Mouse (Mus musculus) adrenal gland, adult 10 weeks (tissue): Measurements from ENCODE around the gene Atg9a. TPM values are rescaled to one million over a fixed set of nuclear protein-coding genes. Genes with fewer than 3 reads are reported as not detected.

Source experiments
- polyA plus RNA-seq: library from polyadenylated mRNA; stranded (reverse); fragments of 350-450 nt; fragmentation: Illumina TruSeq; extraction: RNeasy Lipid Tissue Mini Kit (QIAGEN cat#74804); gene quantifications from one replicate; pipeline ENCODE4 v1.2.3, GENCODE M21; 2014; ENCODE audit warnings: low read depth, low replicate concordance

Atg9a gene
- polyA plus RNA-seq: 9.6 TPM

GRCm38 (mm10) chr1:75191622-75192402 is at the start of gene Atg9a, which contains the start of gene Ankzf1:
TSS of gene Atg9a (minus strand) at chr1:75192196.
TSS of gene Ankzf1 (plus strand) at chr1:75192151.

GRCm38 (mm10) chr1:75236117-75237050 is 44.4 kb upstream of the Atg9a start, which contains the start of gene Dnajb2:
TSS of gene Dnajb2 (plus strand) at chr1:75236406.

DNA sequence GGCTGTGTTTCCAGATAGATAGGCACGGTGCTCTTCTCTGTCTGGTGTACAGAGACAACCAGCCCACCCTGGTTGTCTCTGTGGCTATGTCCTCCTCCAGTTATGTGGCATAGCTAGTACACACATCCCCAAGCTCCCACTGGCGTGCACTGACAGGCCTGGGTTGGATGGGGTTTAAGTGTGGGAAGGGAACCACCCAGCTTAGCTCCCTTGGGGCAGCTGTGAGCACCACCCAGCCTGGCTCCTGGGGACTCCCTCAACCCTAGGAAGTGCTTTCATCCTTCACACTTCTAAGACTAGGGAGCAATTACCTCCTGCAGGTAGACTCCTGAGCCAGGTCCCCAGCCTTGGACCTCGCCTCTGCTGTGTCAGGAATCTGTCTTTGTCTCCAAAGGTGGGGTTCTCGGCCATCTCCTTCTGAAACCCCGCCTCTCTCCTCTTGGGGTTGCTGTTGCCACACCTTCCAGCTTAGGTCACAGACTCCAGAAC is 39.7 kb upstream of the Atg9a start, which contains the start of gene A630095N17Rik:
A630095N17Rik (minus strand) TSS at position 439 of the 489 bp plus-strand sequence.

GRCm38 (mm10) chr1:75219531-75219930 is 27.5 kb upstream of the Atg9a start, which contains the start of gene Tuba4a:
TSS of gene Tuba4a (minus strand) at chr1:75219865.

DNA sequence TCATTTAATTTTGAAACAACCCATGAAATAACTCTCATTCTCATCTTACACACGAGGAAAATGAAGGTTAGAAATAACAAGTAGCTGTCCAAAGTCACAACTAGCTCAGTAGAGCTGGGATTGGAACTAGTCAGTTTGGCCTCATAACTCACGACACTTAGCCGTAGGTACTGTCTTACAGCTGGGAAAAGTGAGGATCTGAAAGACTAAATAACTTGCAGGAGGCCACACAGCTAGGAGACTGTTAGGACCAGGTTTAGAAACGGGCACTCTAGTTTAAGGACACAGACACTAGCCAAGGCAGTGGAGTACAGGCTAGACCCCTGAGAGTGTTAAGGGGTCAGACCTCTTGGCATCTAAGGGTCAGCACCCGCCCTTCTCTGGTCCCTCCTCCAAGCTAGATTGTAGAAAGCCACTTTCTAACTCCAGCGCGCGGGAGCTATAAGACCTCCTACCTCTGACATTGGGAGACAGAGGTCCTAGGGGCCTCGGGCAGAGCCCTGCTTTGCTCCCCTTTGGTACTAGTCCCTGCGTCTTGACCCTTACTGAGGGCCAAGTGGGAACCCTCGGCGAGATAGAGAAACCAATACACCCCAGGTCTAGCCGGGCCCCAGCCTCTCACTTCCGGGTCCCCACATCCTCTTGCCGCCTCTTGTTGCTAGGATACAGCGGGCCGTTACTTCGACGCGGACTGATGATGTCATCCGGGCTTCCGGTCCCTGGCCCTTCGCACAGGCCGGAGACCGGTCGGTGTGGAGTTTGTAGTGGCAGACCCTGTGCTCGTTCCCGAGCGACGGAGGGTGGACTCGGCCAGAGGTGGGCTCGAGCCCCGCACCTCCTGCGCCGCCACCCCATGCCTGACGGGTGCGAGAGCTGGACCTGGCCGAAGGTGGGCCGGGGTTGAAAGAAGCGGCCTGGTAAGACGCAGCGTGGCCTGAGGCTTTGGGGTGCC is 18.4 kb upstream of the Atg9a start, which contains the start of the genes Glb1l and Stk16:
Glb1l (minus strand) TSS at position 678 of the 952 bp plus-strand sequence.
Stk16 (plus strand) TSS at position 703 of the 952 bp plus-strand sequence.

GRCm38 (mm10) chr1:75180105-75180590 is 11.8 kb downstream of the Atg9a start, which contains the start of gene Abcb6:
TSS of gene Abcb6 (minus strand) at chr1:75180392.

DNA sequence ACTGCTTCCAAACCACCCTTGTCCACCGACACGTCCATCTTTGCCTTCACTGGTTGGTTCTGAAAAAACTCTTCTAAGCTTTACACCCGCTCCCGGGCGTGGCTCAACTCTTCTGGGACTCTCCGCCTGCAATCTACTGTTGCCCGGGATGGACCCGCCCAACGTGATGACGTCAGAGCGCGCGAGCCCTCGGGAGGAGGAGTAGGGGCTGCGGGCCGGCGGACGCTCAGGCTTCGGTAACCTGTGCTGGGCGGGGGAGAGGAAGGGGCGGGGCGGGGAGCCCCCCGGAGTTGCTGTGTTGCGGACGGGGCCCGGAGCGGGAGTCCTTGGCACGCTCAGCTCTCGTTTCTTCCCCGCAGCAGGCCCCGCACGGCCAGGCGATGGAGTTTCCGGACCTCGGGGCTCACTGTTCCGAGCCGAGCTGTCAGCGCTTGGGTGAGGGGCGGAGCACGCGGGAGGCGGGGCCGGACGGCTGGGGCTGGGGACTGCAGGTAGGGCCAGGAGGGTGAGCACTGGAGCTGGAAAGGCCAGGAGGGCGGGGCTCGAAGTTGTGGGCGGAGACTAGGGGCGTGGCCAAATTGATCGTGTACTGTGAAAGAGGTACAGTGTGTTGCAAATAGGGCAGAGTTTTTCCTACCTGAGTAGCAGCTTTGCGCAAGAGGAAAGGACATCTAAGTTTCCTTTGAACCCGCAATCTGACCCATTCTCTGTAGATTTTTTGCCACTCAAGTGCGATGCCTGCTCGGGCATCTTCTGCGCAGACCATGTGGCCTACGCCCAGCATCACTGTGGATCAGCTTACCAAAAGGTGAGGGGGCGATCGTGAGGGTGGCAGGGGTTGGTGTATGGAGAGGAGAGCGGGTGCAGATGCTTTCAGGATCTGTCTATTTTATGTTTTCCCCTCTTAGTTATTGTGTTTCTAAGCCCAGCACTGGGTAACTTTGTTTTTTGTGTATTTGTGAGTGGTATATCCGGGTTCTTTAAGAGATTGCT is 23.2 kb downstream of the Atg9a start, which contains the start of gene Zfand2b:
Zfand2b (plus strand) TSS at position 175 of the 993 bp plus-strand sequence.

DNA sequence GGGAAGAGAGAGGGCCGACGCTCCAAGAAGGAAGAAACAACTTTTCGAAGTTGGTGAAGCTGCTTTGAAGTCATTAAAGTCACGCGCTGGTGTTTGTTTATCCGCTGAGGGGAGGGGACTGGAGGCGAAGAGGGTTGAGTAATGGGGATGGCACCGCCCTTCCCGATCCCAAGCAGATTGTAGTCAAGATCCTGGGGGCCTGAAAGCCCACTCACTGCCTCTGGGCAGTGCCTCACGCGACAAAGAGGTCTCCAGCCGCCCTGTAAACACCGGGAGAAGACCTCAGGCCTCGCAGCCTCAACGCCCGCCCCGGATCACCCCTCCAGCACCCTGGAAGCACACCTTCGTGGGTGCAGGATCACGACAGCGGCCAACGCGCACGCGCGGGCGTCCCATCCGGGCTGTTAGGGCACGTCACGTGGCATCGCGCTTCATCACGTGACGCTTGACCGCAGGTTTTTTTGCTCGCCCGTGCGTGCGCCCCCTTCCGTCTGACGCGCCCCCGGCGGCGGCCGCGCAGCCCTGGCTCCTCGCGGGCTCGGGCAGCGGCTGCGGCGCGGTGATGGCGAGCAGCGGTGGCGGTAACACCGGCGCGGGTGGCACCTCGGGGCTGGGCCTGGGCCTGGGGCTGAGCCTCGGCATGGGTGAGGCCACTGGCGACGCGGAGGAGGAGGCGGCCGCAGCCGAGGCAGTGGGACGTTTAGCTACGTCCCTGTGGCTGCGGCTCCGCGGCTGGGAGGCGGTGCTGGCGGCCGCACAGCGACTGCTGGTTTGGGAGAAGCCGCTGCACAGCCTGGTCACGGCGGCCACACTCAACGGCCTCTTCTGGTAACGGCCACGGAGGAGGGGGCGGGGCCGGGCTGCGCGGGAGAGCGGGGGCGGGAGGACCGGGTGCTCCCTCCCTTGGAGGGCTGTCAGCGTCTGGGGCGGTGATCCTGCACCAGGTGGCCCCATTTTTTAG is 49.4 kb downstream of the Atg9a start, which contains the start of the genes Cnppd1 and Retreg2:
Cnppd1 (minus strand) TSS at position 411 of the 961 bp plus-strand sequence.
Retreg2 (plus strand) TSS at position 478 of the 961 bp plus-strand sequence.

DNA sequence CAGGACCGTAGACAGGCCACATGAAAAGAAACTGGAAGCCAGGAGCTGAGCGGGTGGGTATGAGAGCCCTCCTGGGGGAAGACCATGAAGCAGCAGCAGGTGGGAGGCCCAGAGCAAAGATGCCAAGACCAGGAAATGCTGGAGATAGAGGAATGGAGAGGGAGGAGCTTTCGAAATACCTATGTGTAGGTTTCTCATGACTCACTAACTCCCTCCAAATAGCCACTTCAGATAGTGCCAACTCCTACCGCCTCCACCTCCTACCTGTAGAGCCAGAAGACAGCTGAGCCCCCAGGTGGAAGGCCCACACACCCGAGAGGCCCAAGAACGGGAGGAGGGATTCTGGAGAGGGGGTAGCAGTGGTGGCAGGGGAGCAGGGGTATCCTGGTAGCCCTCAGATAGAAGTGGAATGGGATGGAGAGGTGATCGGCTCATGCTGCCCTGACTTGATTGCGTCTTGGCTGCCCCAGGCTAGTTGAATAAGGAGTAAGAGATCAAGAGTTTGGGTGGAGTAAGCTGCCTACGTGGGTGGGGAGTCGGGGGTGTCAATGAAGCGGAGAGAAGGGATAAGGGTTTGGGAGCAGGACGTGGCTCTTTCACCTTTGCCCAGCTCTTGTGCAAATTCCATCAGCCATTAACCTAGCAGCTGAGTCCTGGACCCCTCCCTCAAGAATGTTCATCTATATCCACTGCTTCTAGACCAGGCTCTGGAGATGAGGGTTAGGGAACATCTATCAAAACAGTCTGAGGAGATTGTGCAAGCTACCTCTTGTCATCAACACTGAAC is 58.4 kb downstream of the Atg9a start, which contains the start of gene Slc23a3:
Slc23a3 (minus strand) TSS at position 470 of the 787 bp plus-strand sequence.

Other genes with a start within 250 kb of the Atg9a start
- not detected for gene Ihh, start 240.5 kb downstream of the Atg9a start, polyA plus RNA-seq
- 1.6 TPM for gene Nhej1, start 67.0 kb downstream of the Atg9a start, polyA plus RNA-seq
- not detected for gene Slc23a3, start 58.3 kb downstream of the Atg9a start, polyA plus RNA-seq
- gene Cnppd1, start 49.5 kb downstream of the Atg9a start, polyA plus RNA-seq: 7.9 TPM
- 10.9 TPM for gene Retreg2, start 49.4 kb downstream of the Atg9a start, polyA plus RNA-seq
- gene Zfand2b, start 23.6 kb downstream of the Atg9a start, polyA plus RNA-seq: not detected
- 5.2 TPM for gene Abcb6, start 11.8 kb downstream of the Atg9a start, polyA plus RNA-seq
- 8.9 TPM for gene Ankzf1, start within 50 bp of the Atg9a start, polyA plus RNA-seq
- gene Glb1l, start 18.6 kb upstream of the Atg9a start, polyA plus RNA-seq: 18.0 TPM
- 14.7 TPM for gene Stk16, start 18.6 kb upstream of the Atg9a start, polyA plus RNA-seq
- gene Tuba4a, start 27.7 kb upstream of the Atg9a start, polyA plus RNA-seq: 6.2 TPM
- gene A630095N17Rik, start 39.9 kb upstream of the Atg9a start, polyA plus RNA-seq: not detected
- 23.0 TPM for gene Dnajb2, start 44.2 kb upstream of the Atg9a start, polyA plus RNA-seq
- 3.9 TPM for gene Ptprn, start 72.3 kb upstream of the Atg9a start, polyA plus RNA-seq
- 76.9 TPM for gene Resp18, start 86.2 kb upstream of the Atg9a start, polyA plus RNA-seq
- 2.2 TPM for gene Dnpep, start 125.8 kb upstream of the Atg9a start, polyA plus RNA-seq
- gene Des, start 168.1 kb upstream of the Atg9a start, polyA plus RNA-seq: 1.2 TPM
- gene Speg, start 183.1 kb upstream of the Atg9a start, polyA plus RNA-seq: 1.0 TPM
- gene Gmppa, start 243.7 kb upstream of the Atg9a start, polyA plus RNA-seq: 6.8 TPM